Comparison of ENCODE assay signal across 9 mouse cellular contexts in the genomic region with DNA sequence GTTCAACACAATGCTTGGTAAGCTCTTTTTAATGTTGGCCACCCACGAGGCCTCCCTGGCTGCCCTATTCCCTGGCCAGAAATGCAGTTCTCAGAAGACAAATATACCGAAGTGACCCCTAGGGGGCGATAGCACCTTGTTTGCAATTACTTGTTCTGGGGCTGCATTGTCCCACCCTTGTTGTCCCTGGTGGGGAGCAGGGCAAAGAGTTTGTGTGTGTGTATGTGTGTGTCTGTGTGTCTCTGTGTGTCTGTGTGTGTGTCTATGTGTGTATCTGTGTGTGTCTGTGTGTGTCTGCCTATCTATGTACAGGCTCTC. TPM values are rescaled to one million over a fixed set of nuclear protein-coding genes. Genes with fewer than 3 reads are reported as not detected.
DNase-seq lines count a peak whose midpoint lies in the region; ATAC-seq and TF ChIP-seq lines count a peak whose summit lies in the region.
"Had no signal": no experiment of that assay in that cellular context is flagged by ENCODE, and none has a peak within 500 bp of the region (broad histone marks: within the 10 kb centered on the region; RNA-seq: fewer than 3 reads in every experiment).

No protein-coding gene starts in this region.

- no peak; the same call in 1 of the 2 replicates for ATAC-seq in midbrain, embryonic 15.5 days (replicated peaks)
- ATAC-seq in megakaryocyte-erythroid progenitor cell, adult 5-6 weeks (replicated peaks; ENCODE audit: low FRiP score, low TSS enrichment, poor library complexity, severe bottlenecking), result peak; percentile 82

- no peak for TF ChIP-seq POLR2A in thymus, adult 2 months (IDR thresholded peaks at IDR 0.05; ENCODE audit: control insufficient read depth, extremely low read depth, insufficient read depth, low read length, poor library complexity)

- peaks cover 27% of the 10 kb centered on the region for H3K4me1 ChIP-seq in midbrain, embryonic 10.5 days
- H3K4me1 ChIP-seq in midbrain, embryonic 15.5 days, result peaks cover 12% of the 10 kb centered on the region
- H3K4me1 ChIP-seq in embryonic facial prominence, embryonic 10.5 days, result peaks cover 19% of the 10 kb centered on the region
- no peaks in the 10 kb centered on the region for H3K4me1 ChIP-seq in thymus, adult 2 months (replicated peaks; ENCODE audit: control insufficient read depth, insufficient read depth, low read length)

- H3K36me3 ChIP-seq in midbrain, embryonic 10.5 days, result no peaks in the 10 kb centered on the region
- no peaks in the 10 kb centered on the region for H3K36me3 ChIP-seq in midbrain, embryonic 15.5 days (replicated peaks)
- no peaks in the 10 kb centered on the region for H3K36me3 ChIP-seq in embryonic facial prominence, embryonic 10.5 days (replicated peaks)
- H3K36me3 ChIP-seq in thymus, adult 2 months (ENCODE audit: control insufficient read depth, insufficient read depth, low read length), result no peaks in the 10 kb centered on the region

- peaks cover 37% of the 10 kb centered on the region for H3K27me3 ChIP-seq in midbrain, embryonic 10.5 days (ENCODE audit: low read depth, poor library complexity, severe bottlenecking)
- 0 out of 2 replicates have a peak, but pooled peaks cover 4% of the 10 kb centered on the region for H3K27me3 ChIP-seq in midbrain, embryonic 15.5 days (replicated peaks)
- peaks cover 38% of the 10 kb centered on the region for H3K27me3 ChIP-seq in embryonic facial prominence, embryonic 10.5 days (replicated peaks; ENCODE audit: low read depth, poor library complexity, severe bottlenecking)
- H3K27me3 ChIP-seq in thymus, adult 2 months (ENCODE audit: control insufficient read depth, insufficient read depth, low read length), result no peaks in the 10 kb centered on the region

- TF ChIP-seq CTCF in thymus, adult 2 months (IDR thresholded peaks at IDR 0.05; ENCODE audit: borderline replicate concordance, control insufficient read depth, extremely low read depth, insufficient read depth, low read length, poor library complexity), result no peak

- no peaks in the 10 kb centered on the region for H3K9me3 ChIP-seq in midbrain, embryonic 10.5 days (replicated peaks)
- H3K9me3 ChIP-seq in midbrain, embryonic 15.5 days, result no peaks in the 10 kb centered on the region
- H3K9me3 ChIP-seq in embryonic facial prominence, embryonic 10.5 days, result no peaks in the 10 kb centered on the region

- under 1% methylated on average over 3 of the region's 3 CpGs for WGBS in midbrain, embryonic 10.5 days
- 0% methylated on average over 3 of the region's 3 CpGs for WGBS in midbrain, embryonic 15.5 days
- under 1% methylated on average over 3 of the region's 3 CpGs for WGBS in embryonic facial prominence, embryonic 10.5 days
- WGBS in thymus, adult 2 months, result 3% methylated on average over 3 of the region's 3 CpGs

- no peak overlapping the region for H3K9ac ChIP-seq in midbrain, embryonic 15.5 days

- H3K27ac ChIP-seq in midbrain, embryonic 10.5 days (replicated peaks), result peak overlapping the region; percentile 77
- no peak overlapping the region for H3K27ac ChIP-seq in midbrain, embryonic 15.5 days
- no peak overlapping the region; the same call in 1 of the 2 replicates for H3K27ac ChIP-seq in embryonic facial prominence, embryonic 10.5 days (replicated peaks)
- H3K27ac ChIP-seq in thymus, adult 2 months (ENCODE audit: control insufficient read depth, insufficient read depth, low read length), result no peak overlapping the region

- peak; percentile 84 for DNase-seq in midbrain, embryonic 10.5 days (ENCODE audit: low spot score)
- DNase-seq in adrenal gland, postnatal 14 days, result peak; percentile 77
- DNase-seq in embryonic facial prominence, embryonic 10.5 days (ENCODE audit: low spot score), result peak; percentile 75
- peak; percentile 78 for DNase-seq in heart, postnatal 4 days
- DNase-seq in left cerebral cortex, adult 18-20 months (ENCODE audit: low spot score in 2 of 2), result peak; percentile 36 to 55
- DNase-seq in thymus, adult 2 months, result peak; percentile 62

- H3K4me3 ChIP-seq in midbrain, embryonic 10.5 days, result 0 out of 2 replicates have a peak overlapping the region, but pooled peaks have one; percentile 14
- H3K4me3 ChIP-seq in midbrain, embryonic 15.5 days, result no peak overlapping the region
- H3K4me3 ChIP-seq in embryonic facial prominence, embryonic 10.5 days, result no peak overlapping the region
- no peak overlapping the region for H3K4me3 ChIP-seq in thymus, adult 2 months (ENCODE audit: control insufficient read depth, insufficient read depth, low read length)
- H3K4me3 ChIP-seq: myocyte had no signal

- H3K4me2 ChIP-seq in midbrain, embryonic 15.5 days, result no peak overlapping the region

RNA-seq across cellular contexts. Expression of a gene that starts 8.0 kb away (rescaled TPM):
- polyA plus RNA-seq in midbrain, embryonic 10.5 days (2016; fragmentation: Nextera tagmentation; extraction: Ambion mirVana), result 0.23 and 0.39 TPM in 2 replicates
- polyA plus RNA-seq in midbrain, embryonic 15.5 days (2015; fragmentation: Nextera tagmentation; extraction: Ambion mirVana), result 1.4 and 1.9 TPM in 2 replicates
- total RNA-seq in adrenal gland, postnatal 14 days (2021), result 0.15 TPM in 1 of 2 replicates, not detected in the other
- polyA plus RNA-seq in embryonic facial prominence, embryonic 10.5 days (2016; fragmentation: Nextera tagmentation; extraction: Ambion mirVana), result 0.16 TPM in 2 replicates
- not detected for total RNA-seq in heart, postnatal 4 days (2021)
- 1 to 10 TPM; 5.7 to 5.9 TPM for total RNA-seq in left cerebral cortex, adult 18-20 months (2021)
- not detected in 2 replicates for total RNA-seq in megakaryocyte-erythroid progenitor cell, adult 5-6 weeks (2014; fragmentation: Nextera tagmentation)
- not detected in 2 replicates for total RNA-seq in megakaryocyte-erythroid progenitor cell, adult 5-6 weeks (2017)
- polyA plus RNA-seq in thymus, adult 2 months (2012; rRNA removed), result 0.24 and 0.57 TPM in 2 replicates

RNA-seq across cellular contexts. Expression of a gene that starts 30.7 kb away (rescaled TPM):
- polyA plus RNA-seq in midbrain, embryonic 10.5 days (2016; fragmentation: Nextera tagmentation; extraction: Ambion mirVana), result 0.23 and 0.37 TPM in 2 replicates
- polyA plus RNA-seq in midbrain, embryonic 15.5 days (2015; fragmentation: Nextera tagmentation; extraction: Ambion mirVana), result 0.15 and 0.19 TPM in 2 replicates
- total RNA-seq in adrenal gland, postnatal 14 days (2021), result 0.56 and 0.70 TPM in 2 replicates
- 0.14 TPM in 1 of 2 replicates, not detected in the other for polyA plus RNA-seq in embryonic facial prominence, embryonic 10.5 days (2016; fragmentation: Nextera tagmentation; extraction: Ambion mirVana)
- under 1 TPM; 0.34 to 0.45 TPM for total RNA-seq in heart, postnatal 4 days (2021)
- total RNA-seq in left cerebral cortex, adult 18-20 months (2021), result under 1 TPM; 0.21 to 0.70 TPM
- total RNA-seq in megakaryocyte-erythroid progenitor cell, adult 5-6 weeks (2014; fragmentation: Nextera tagmentation), result not detected in 2 replicates
- total RNA-seq in megakaryocyte-erythroid progenitor cell, adult 5-6 weeks (2017), result 1.2 TPM in 1 of 2 replicates, not detected in the other
- polyA plus RNA-seq in thymus, adult 2 months (2012; rRNA removed), result 0.14 and 0.19 TPM in 2 replicates

RNA-seq across cellular contexts. Expression of a gene that starts 38.2 kb away (rescaled TPM):
- 119 and 135 TPM in 2 replicates for polyA plus RNA-seq in midbrain, embryonic 10.5 days (2016; fragmentation: Nextera tagmentation; extraction: Ambion mirVana)
- polyA plus RNA-seq in midbrain, embryonic 15.5 days (2015; fragmentation: Nextera tagmentation; extraction: Ambion mirVana), result 52.0 and 57.7 TPM in 2 replicates
- total RNA-seq in adrenal gland, postnatal 14 days (2021), result 34.4 and 34.6 TPM in 2 replicates
- 150 and 158 TPM in 2 replicates for polyA plus RNA-seq in embryonic facial prominence, embryonic 10.5 days (2016; fragmentation: Nextera tagmentation; extraction: Ambion mirVana)
- total RNA-seq in heart, postnatal 4 days (2021), result 10 to 100 TPM; 58.4 to 62.3 TPM
- total RNA-seq in left cerebral cortex, adult 18-20 months (2021), result 10 to 100 TPM; 83.9 to 88.2 TPM
- total RNA-seq in megakaryocyte-erythroid progenitor cell, adult 5-6 weeks (2014; fragmentation: Nextera tagmentation), result 4.0 and 13.9 TPM in 2 replicates
- 2.3 and 3.7 TPM in 2 replicates for total RNA-seq in megakaryocyte-erythroid progenitor cell, adult 5-6 weeks (2017)
- 4.1 and 5.0 TPM in 2 replicates for polyA plus RNA-seq in thymus, adult 2 months (2012; rRNA removed)
